Mouse (Mus musculus) midbrain, embryonic 11.5 days (tissue): ENCODE measurements at regions not wholly inside any gene's neighbourhood (a gene's known extent, or its start where the extent isn't known, plus 50 kb on each side); places are given as distances from the start of the nearest gene placed in this dataset. TPM values are rescaled to one million over a fixed set of nuclear protein-coding genes. Genes with fewer than 3 reads are reported as not detected.
A peak's percentile ranks its signal among the peaks of the same experiment; 100 is the strongest.

Source experiments
- microRNA counts: library from miRNA; unstranded; fragments of <30 nt; microRNA quantifications from one replicate; lab custom pipeline; 2015
- microRNA-seq: library from miRNA; unstranded; fragments of <30 nt; microRNA quantifications from one replicate; pipeline ENCODE4, GENCODE M21; 2017

MicroRNAs in the stretch of these regions (microRNA counts, 519-probe panel; counts per million panel counts)
- not detected for microRNA mmu-miR-325 (lab: Ali Mortazavi, UCI)

Small RNAs in the stretch of these regions (microRNA-seq; reads per million reads assigned to microRNA genes)
- gene Mir325: 1,299 reads per million, percentile 81 among the genes with 10 or more reads in this experiment
